21 mouse cellular contexts compared by ENCODE assay signal in the genomic region with DNA sequence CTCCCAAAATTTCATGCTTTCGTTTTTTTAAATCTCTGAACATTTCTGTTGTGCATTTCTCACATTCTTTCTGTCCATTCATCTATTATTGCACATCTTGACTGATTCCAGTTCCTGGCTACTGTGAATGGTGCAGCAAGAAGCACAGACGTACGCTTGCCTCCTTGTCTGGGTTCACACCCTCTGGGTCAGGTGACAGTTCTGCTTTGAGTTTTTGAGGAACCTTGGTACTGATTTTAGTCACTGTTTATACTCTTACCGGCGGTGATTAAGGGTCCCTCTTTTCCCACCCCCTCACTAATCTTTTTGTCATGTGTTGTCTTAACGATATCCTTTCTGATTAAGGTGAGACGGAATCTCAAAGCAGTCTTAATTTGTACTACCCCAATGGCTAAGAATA. TPM values are rescaled to one million over a fixed set of nuclear protein-coding genes. Genes with fewer than 3 reads are reported as not detected.
DNase-seq lines count a peak whose midpoint lies in the region; ATAC-seq and TF ChIP-seq lines count a peak whose summit lies in the region.
"Had no signal": no experiment of that assay in that cellular context is flagged by ENCODE, and none has a peak within 500 bp of the region (broad histone marks: within the 10 kb centered on the region; RNA-seq: fewer than 3 reads in every experiment).

No protein-coding gene starts in this region.

- H3K9ac ChIP-seq in midbrain, embryonic 11.5 days (ENCODE audit: low read length): no peak overlapping the region
- H3K9ac ChIP-seq in midbrain, embryonic 13.5 days (replicated peaks): no peak overlapping the region
- no peak overlapping the region for H3K9ac ChIP-seq in CH12.LX (ENCODE audit: insufficient read depth, low read depth)
- H3K9ac ChIP-seq in heart, embryonic 11.5 days (ENCODE audit: low read depth, low read length): no peak overlapping the region
- H3K9ac ChIP-seq: embryonic facial prominence, embryonic 12.5 days; forebrain, embryonic 13.5 days; forebrain, embryonic 15.5 days; forebrain, postnatal 0 days had no signal

- dilution Hi-C loops in CH12.LX (cut with MboI; ENCODE audit: extremely low pct_ligation_motif_present, extremely low pct_unique_long_range_greater_than_20kb, low sequenced_read_pairs): no loop called here

- H3K4me2 ChIP-seq in midbrain, embryonic 11.5 days: no peak overlapping the region
- no peak overlapping the region for H3K4me2 ChIP-seq in midbrain, embryonic 13.5 days (replicated peaks)
- H3K4me2 ChIP-seq in CH12.LX (ENCODE audit: insufficient read depth, low read depth, poor library complexity, severe bottlenecking): no peak overlapping the region; the same call in 1 of the 2 replicates
- H3K4me2 ChIP-seq in heart, embryonic 11.5 days: no peak overlapping the region
- H3K4me2 ChIP-seq: embryonic facial prominence, embryonic 12.5 days; forebrain, embryonic 13.5 days; forebrain, embryonic 15.5 days had no signal

- H3K9me3 ChIP-seq in midbrain, embryonic 11.5 days (ENCODE audit: control insufficient read depth, low read length): no peaks in the 10 kb centered on the region
- no peaks in the 10 kb centered on the region for H3K9me3 ChIP-seq in midbrain, embryonic 13.5 days
- H3K9me3 ChIP-seq in CH12.LX (replicated peaks; ENCODE audit: low read length): peaks cover 4% of the 10 kb centered on the region
- H3K9me3 ChIP-seq in heart, embryonic 11.5 days (replicated peaks; ENCODE audit: control insufficient read depth, low read length): no peaks in the 10 kb centered on the region
- H3K9me3 ChIP-seq: embryonic facial prominence, embryonic 10.5 days; embryonic facial prominence, embryonic 12.5 days; forebrain, embryonic 13.5 days; forebrain, embryonic 15.5 days had no signal

- WGBS in midbrain, embryonic 11.5 days: 77% methylated on average over 7 of the region's 7 CpGs
- WGBS in midbrain, embryonic 13.5 days: 74% methylated on average over 7 of the region's 7 CpGs
- WGBS in heart, embryonic 11.5 days (ENCODE audit: insufficient replicate concordance): 63% methylated on average over 7 of the region's 7 CpGs

- no peaks in the 10 kb centered on the region for H3K36me3 ChIP-seq in midbrain, embryonic 11.5 days (ENCODE audit: control insufficient read depth, insufficient read depth, low read length)
- H3K36me3 ChIP-seq in midbrain, embryonic 13.5 days: no peaks in the 10 kb centered on the region
- H3K36me3 ChIP-seq in CH12.LX (replicated peaks in 1 of 2; ENCODE audit: control insufficient read depth in 1 of 2, insufficient read depth in 1 of 2, low read length in 1 of 2): no peaks in the 10 kb centered on the region
- H3K36me3 ChIP-seq in heart, embryonic 11.5 days (ENCODE audit: control insufficient read depth, insufficient read depth, low read length): no peaks in the 10 kb centered on the region
- H3K36me3 ChIP-seq: embryonic facial prominence, embryonic 10.5 days; embryonic facial prominence, embryonic 12.5 days; forebrain, embryonic 15.5 days had no signal

- TF ChIP-seq RAD21 in CH12.LX (IDR thresholded peaks at IDR 0.05; ENCODE audit: low read depth, low read length): no peak

- TF ChIP-seq POLR2A in CH12.LX (IDR thresholded peaks at IDR 0.05; ENCODE audit: low read depth, low read length): no peak

- no peak overlapping the region for H3K4me3 ChIP-seq in midbrain, embryonic 11.5 days (ENCODE audit: low read depth, low read length)
- no peak overlapping the region for H3K4me3 ChIP-seq in midbrain, embryonic 13.5 days (replicated peaks)
- no peak overlapping the region for H3K4me3 ChIP-seq in CH12.LX (replicated peaks in 1 of 3; ENCODE audit: low read depth in 2 of 3, low read length in 2 of 3, poor library complexity in 1 of 3)
- H3K4me3 ChIP-seq in heart, embryonic 11.5 days (ENCODE audit: low read depth, low read length): no peak overlapping the region
- H3K4me3 ChIP-seq: embryonic facial prominence, embryonic 10.5 days; embryonic facial prominence, embryonic 12.5 days; forebrain, embryonic 13.5 days; forebrain, embryonic 15.5 days had no signal

- in situ Hi-C loops in CH12.LX (cut with MboI; ENCODE audit: low pct_ligation_motif_present, low pct_unique_long_range_greater_than_20kb, low sequenced_read_pairs): loop anchor here (25.0 kb wide), 1 partner anchor 385 kb away; no protein-coding TSS in a partner anchor

- no peaks in the 10 kb centered on the region for H3K79me2 ChIP-seq in CH12.LX (replicated peaks; ENCODE audit: control insufficient read depth, extremely low read depth, insufficient read depth, poor library complexity, severe bottlenecking)

- H3K27ac ChIP-seq in midbrain, embryonic 11.5 days (ENCODE audit: low read depth, low read length): no peak overlapping the region
- no peak overlapping the region for H3K27ac ChIP-seq in midbrain, embryonic 13.5 days
- H3K27ac ChIP-seq in CH12.LX (ENCODE audit: insufficient read depth, low read depth): no peak overlapping the region
- H3K27ac ChIP-seq in heart, embryonic 11.5 days (ENCODE audit: low read depth, low read length): no peak overlapping the region
- H3K27ac ChIP-seq: embryonic facial prominence, embryonic 10.5 days; embryonic facial prominence, embryonic 12.5 days; forebrain, embryonic 13.5 days; forebrain, embryonic 15.5 days had no signal

- no peak for ATAC-seq in midbrain, embryonic 11.5 days (ENCODE audit: low FRiP score)
- no peak for ATAC-seq in midbrain, embryonic 13.5 days
- ATAC-seq in megakaryocyte, adult 5-6 weeks (ENCODE audit: poor library complexity, severe bottlenecking): no peak
- ATAC-seq in heart, embryonic 11.5 days (replicated peaks; ENCODE audit: insufficient number of reproducible peaks, low FRiP score, low TSS enrichment): no peak
- ATAC-seq: CD4-positive, CD25-positive, alpha-beta regulatory T cell, adult 4 months; forebrain, embryonic 13.5 days; forebrain, embryonic 15.5 days; forebrain, postnatal 0 days had no signal

- no peak for TF ChIP-seq CTCF in CH12.LX (conservative IDR thresholded peaks at IDR 0.05 in 1 of 2, IDR thresholded peaks at IDR 0.05 in 1 of 2; ENCODE audit: low read depth in 2 of 2, low read length in 2 of 2)

- peak; percentile 80 for TF ChIP-seq EP300 in CH12.LX (IDR thresholded peaks at IDR 0.05; ENCODE audit: low read length)

- peaks cover 9% of the 10 kb centered on the region for H3K27me3 ChIP-seq in midbrain, embryonic 11.5 days (ENCODE audit: control insufficient read depth, insufficient read depth, low read length)
- H3K27me3 ChIP-seq in midbrain, embryonic 13.5 days: peaks cover 13% of the 10 kb centered on the region
- no peaks in the 10 kb centered on the region for H3K27me3 ChIP-seq in CH12.LX (replicated peaks)
- peaks cover 2% of the 10 kb centered on the region; the same call in 1 of the 2 replicates for H3K27me3 ChIP-seq in heart, embryonic 11.5 days (ENCODE audit: control insufficient read depth, insufficient read depth, low read length)

- H3K4me1 ChIP-seq in midbrain, embryonic 11.5 days (ENCODE audit: control insufficient read depth, insufficient read depth, low read length): no peaks in the 10 kb centered on the region
- 0 out of 2 replicates have a peak, but pooled peaks cover 5% of the 10 kb centered on the region for H3K4me1 ChIP-seq in midbrain, embryonic 13.5 days (replicated peaks)
- H3K4me1 ChIP-seq in CH12.LX (ENCODE audit: control insufficient read depth in 1 of 2, insufficient read depth in 2 of 2): peaks cover 16% of the 10 kb centered on the region in 2 experiments
- peaks cover 5% of the 10 kb centered on the region; the same call in 1 of the 2 replicates for H3K4me1 ChIP-seq in heart, embryonic 11.5 days (ENCODE audit: control insufficient read depth, insufficient read depth, low read length)
- H3K4me1 ChIP-seq: embryonic facial prominence, embryonic 12.5 days; forebrain, embryonic 13.5 days; forebrain, embryonic 15.5 days had no signal

- peak; percentile 23 for DNase-seq in midbrain, embryonic 11.5 days (ENCODE audit: low spot score, missing footprints)
- peak; percentile 50 for DNase-seq in CH12.LX (ENCODE audit: extremely low read depth)
- DNase-seq: adrenal gland, adult 8-10 months; adrenal gland, postnatal 14 days; adrenal gland, postnatal 36 days; B cell, adult 2 months; cerebellum, adult 11-12 months; cerebellum, adult 2 months; cerebellum, adult 9-10 months; cerebellum, postnatal 10 days; cerebellum, postnatal 25 days; forebrain, postnatal 0 days had no signal

TF ChIP-seq in CH12.LX, 34 proteins besides CTCF, POLR2A, EP300 and RAD21:
- peak; percentile 87 for TF ChIP-seq JUND (conservative IDR thresholded peaks at IDR 0.05; ENCODE audit: low read depth, low read length)
- peak; percentile 47 for TF ChIP-seq USF1 (IDR thresholded peaks at IDR 0.05; ENCODE audit: low read depth, low read length)
- no peak for TF ChIP-seq POLR2AphosphoS2 (IDR thresholded peaks at IDR 0.05; ENCODE audit: low read depth, low read length)
- no peak for TF ChIP-seq ZC3H11A (IDR thresholded peaks at IDR 0.05; ENCODE audit: low read depth, low read length)
- no peak for TF ChIP-seq HCFC1 (IDR thresholded peaks at IDR 0.05; ENCODE audit: low read depth, low read length)
- TF ChIP-seq IRF4 (IDR thresholded peaks at IDR 0.05; ENCODE audit: low read depth, low read length): peak; percentile 90
- no peak for TF ChIP-seq MAFK (IDR thresholded peaks at IDR 0.05; ENCODE audit: insufficient replicate concordance, low read length)
- peak; percentile 27; the same call in 1 of the 2 replicates for TF ChIP-seq ETS1 (conservative IDR thresholded peaks at IDR 0.05; ENCODE audit: low read depth, low read length)
- peak; percentile 76 for TF ChIP-seq BHLHE40 (IDR thresholded peaks at IDR 0.05; ENCODE audit: low read depth, low read length)
- TF ChIP-seq ZKSCAN1 (IDR thresholded peaks at IDR 0.05; ENCODE audit: borderline replicate concordance, low read depth, low read length): no peak
- TF ChIP-seq ELF1 (IDR thresholded peaks at IDR 0.05; ENCODE audit: low read depth, low read length): no peak
- peak; percentile 49 for TF ChIP-seq JUN (IDR thresholded peaks at IDR 0.05; ENCODE audit: insufficient read depth, low read depth, low read length)
- 0 out of 2 replicates have a peak, but pooled peaks have one; percentile 44 for TF ChIP-seq MAX (IDR thresholded peaks at IDR 0.05; ENCODE audit: low read length)

RNA-seq across cellular contexts. Expression of a gene that starts 15.5 kb away (rescaled TPM):
- 0.14 and 0.32 TPM in 2 replicates for polyA plus RNA-seq in midbrain, embryonic 11.5 days (2014; fragmentation: Nextera tagmentation; extraction: Ambion mirVana)
- 0.05 TPM in 1 of 2 replicates, not detected in the other for polyA plus RNA-seq in midbrain, embryonic 13.5 days (2015; fragmentation: Nextera tagmentation; extraction: Ambion mirVana)
- total RNA-seq in CH12.LX (2012; rRNA removed): not detected in 2 replicates
- not detected in 2 replicates for total RNA-seq in CH12.LX (2014; rRNA removed)
- not detected in 2 replicates for polyA plus RNA-seq in CH12.LX (2012; ENCODE audit: insufficient read length, low read depth)
- total RNA-seq in megakaryocyte, adult 5-6 weeks (2015): not detected in 2 replicates
- not detected in 2 replicates for total RNA-seq in megakaryocyte, adult 5-6 weeks (2017)
- 50.5 and 64.4 TPM in 2 replicates for polyA plus RNA-seq in heart, embryonic 11.5 days (2014; fragmentation: Nextera tagmentation; extraction: Ambion mirVana)
- total RNA-seq: adrenal gland, postnatal 36 days; MEL had no signal
- polyA plus RNA-seq: CD4-positive, CD25-positive, alpha-beta regulatory T cell, adult 4 months had no signal

Comparison
In these comparisons a context has a peak if more than half of its experiments do, and no peak if none do; other contexts are left out.
1. RNA of a gene that starts 15.5 kb away (polyA plus RNA-seq): 50.5 to 64.4 TPM in heart, embryonic 11.5 days; 0.14 to 0.32 TPM in midbrain, embryonic 11.5 days, 0.05 TPM in midbrain, embryonic 13.5 days and not detected in CH12.LX; every median in the first group is over 10 times any median in the second.